Mouse (Mus musculus) left cerebral cortex, postnatal 14 days (tissue): ENCODE results near the gene Mark3. TPM values are rescaled to one million over a fixed set of nuclear protein-coding genes. Genes with fewer than 3 reads are reported as not detected.

ENCODE experiments used
- total RNA-seq, 2 experiments: library from RNA; stranded (reverse); gene quantifications; 2 replicates each; pipeline ENCODE4 v1.2.3; 2021

Gene Mark3
- total RNA-seq, 2 experiments from 2014 or later: 122 to 125 TPM

Other genes with a start within 250 kb of the Mark3 start
- 100 to 1,000 TPM; 138 to 141 TPM for gene Cdc42bpb, start 196.8 kb upstream of the Mark3 start, total RNA-seq
- gene Lbhd2, start 167.7 kb upstream of the Mark3 start, total RNA-seq: 1 to 10 TPM in 1 of 2 experiments, not detected in 1; 1.8 TPM
- under 1 TPM; 0.62 to 0.70 TPM for gene Exoc3l4, start 157.5 kb upstream of the Mark3 start, total RNA-seq
- under 1 TPM; 0.40 to 0.93 TPM for gene Tnfaip2, start 132.1 kb upstream of the Mark3 start, total RNA-seq
- gene Gm266, start 88.7 kb upstream of the Mark3 start, total RNA-seq: 1 to 10 TPM; 4.0 to 6.6 TPM
- 100 to 1,000 TPM; 237 to 261 TPM for gene Eif5, start 36.5 kb upstream of the Mark3 start, total RNA-seq
- gene Ckb, start 97.8 kb downstream of the Mark3 start, total RNA-seq: 1,000 to 10,000 TPM; 1,395 to 1,474 TPM
- gene Trmt61a, start 103.6 kb downstream of the Mark3 start, total RNA-seq: 10 to 100 TPM; 18.9 to 19.7 TPM
- 10 to 100 TPM; 45.7 to 47.0 TPM for gene Bag5, start 138.7 kb downstream of the Mark3 start, total RNA-seq
- gene Apopt1, start 138.7 kb downstream of the Mark3 start, total RNA-seq: 10 to 100 TPM; 39.4 to 44.3 TPM
- 100 to 1,000 TPM; 856 to 890 TPM for gene Klc1, start 184.3 kb downstream of the Mark3 start, total RNA-seq
- 1 to 10 TPM; 3.7 to 4.7 TPM for gene Xrcc3, start 239.3 kb downstream of the Mark3 start, total RNA-seq
- gene Zfyve21, start 239.6 kb downstream of the Mark3 start, total RNA-seq: 10 to 100 TPM; 19.8 TPM